Mouse (Mus musculus) brain, embryonic 14.5 days (tissue): ENCODE data around the gene Olfr205. TPM values are rescaled to one million over a fixed set of nuclear protein-coding genes. Genes with fewer than 3 reads are reported as not detected.
"Not testable (repeated sequence)": the region's sequence is repeated elsewhere in the genome, so short reads cannot be mapped to it uniquely, and the experiment has no call there.

ENCODE experiments used
- DNase-seq: peaks from one replicate; pipeline ENCODE4 v3.0.0-alpha.2; 2011; ENCODE audit warnings: low read depth
- CTCF ChIP-seq: fragments of 200-500 bp; IDR thresholded peaks from 2 replicates; pipeline ENCODE4 v1.5.1; 2012; ENCODE audit warnings: inconsistent platforms, mild to moderate bottlenecking, moderate library complexity, borderline replicate concordance; ENCODE audit not compliant: insufficient read depth, insufficient read length; ENCODE audit errors: extremely low read depth
- POLR2A ChIP-seq: fragments of 200-500 bp; IDR thresholded peaks from 2 replicates; pipeline ENCODE4 v1.6.1; 2012; ENCODE audit warnings: mild to moderate bottlenecking, inconsistent platforms, borderline replicate concordance; ENCODE audit not compliant: poor library complexity, insufficient read depth, insufficient read length, severe bottlenecking; ENCODE audit errors: extremely low read depth
- polyA plus RNA-seq: library from polyadenylated mRNA; depleted of rRNA; stranded (reverse); fragments of >200 nt; gene quantifications from 2 replicates; pipeline ENCODE4 v1.2.3, GENCODE M21; 2012; rRNA removed

Gene Olfr205
- not detected in 2 replicates for polyA plus RNA-seq

GRCm38 (mm10) chr16:59331038-59331437 lies at the start of gene Olfr205:
Olfr205 (minus strand) TSS chr16:59331138.
- DNase-seq = no peak

GRCm38 (mm10) chr16:59363893-59364292 lies 33.0 kb upstream of the Olfr205 start, which contains the start of gene Olfr209:
Olfr209 (minus strand) TSS chr16:59363993.
- TF ChIP-seq POLR2A (no peak), CTCF (no peak)
- DNase-seq = no peak

More at GRCm38 (mm10) chr16:59331038-59331437, at the start of gene Olfr205:
- TF ChIP-seq POLR2A (no peak), CTCF (no peak)

GRCm38 (mm10) chr16:59349146-59349545 lies 18.2 kb upstream of the Olfr205 start, which contains the start of gene Olfr206:
Olfr206 (minus strand) TSS chr16:59349246.
- TF ChIP-seq CTCF (no peak), POLR2A (no peak)
- no peak for DNase-seq

- DNase-seq = not testable (repeated sequence)
Observed at GRCm38 (mm10) chr16:59323262-59323661, 7.7 kb downstream of the Olfr205 start.

GRCm38 (mm10) chr16:59318148-59318547 lies 12.8 kb downstream of the Olfr205 start, which contains the start of gene Olfr204:
Olfr204 (minus strand) TSS chr16:59318248.
- TF ChIP-seq CTCF = no peak
- TF ChIP-seq POLR2A = no peak

GRCm38 (mm10) chr16:59298581-59298980 lies 32.4 kb downstream of the Olfr205 start, which contains the start of gene Olfr203:
Olfr203 (plus strand) TSS chr16:59298881.
- no peak for TF ChIP-seq CTCF
- no peak for TF ChIP-seq POLR2A
- no peak for DNase-seq

More at GRCm38 (mm10) chr16:59318148-59318547, 12.8 kb downstream of the Olfr205 start, which contains the start of gene Olfr204:
- no peak for DNase-seq

- DNase-seq = not testable (repeated sequence)
Observed at GRCm38 (mm10) chr16:59287576-59287975, 43.4 kb downstream of the Olfr205 start.

GRCm38 (mm10) chr16:59286693-59287092 lies 44.2 kb downstream of the Olfr205 start, which contains the start of gene Olfr202:
Olfr202 (minus strand) TSS chr16:59286793.
- DNase-seq = no peak
- no peak for TF ChIP-seq CTCF
- no peak for TF ChIP-seq POLR2A

- TF ChIP-seq CTCF (no peak), POLR2A (no peak)
- DNase-seq = no peak
Observed at GRCm38 (mm10) chr16:59283476-59283875, 47.5 kb downstream of the Olfr205 start.

- TF ChIP-seq CTCF (no peak), POLR2A (no peak)
- no peak for DNase-seq
Observed at GRCm38 (mm10) chr16:59280542-59280941, 50.4 kb downstream of the Olfr205 start.

Other genes starting within 250 kb of the Olfr205 start
- not detected in 2 replicates for gene Olfr191, start 241.3 kb downstream of the Olfr205 start, polyA plus RNA-seq
- gene Olfr193, start 219.3 kb downstream of the Olfr205 start, polyA plus RNA-seq = not detected in 2 replicates
- gene Olfr194, start 210.1 kb downstream of the Olfr205 start, polyA plus RNA-seq = not detected in 2 replicates
- not detected in 2 replicates for gene Olfr195, start 184.1 kb downstream of the Olfr205 start, polyA plus RNA-seq
- gene Olfr196, start 160.7 kb downstream of the Olfr205 start, polyA plus RNA-seq = not detected in 2 replicates
- gene Olfr198, start 127.6 kb downstream of the Olfr205 start, polyA plus RNA-seq = not detected in 2 replicates
- gene Olfr199, start 111.4 kb downstream of the Olfr205 start, polyA plus RNA-seq = not detected in 2 replicates
- gene Olfr201, start 58.5 kb downstream of the Olfr205 start, polyA plus RNA-seq = not detected in 2 replicates
- not detected in 2 replicates for gene Olfr202, start 44.3 kb downstream of the Olfr205 start, polyA plus RNA-seq
- not detected in 2 replicates for gene Olfr203, start 32.3 kb downstream of the Olfr205 start, polyA plus RNA-seq
- gene Olfr204, start 12.9 kb downstream of the Olfr205 start, polyA plus RNA-seq = not detected in 2 replicates
- gene Olfr206, start 18.1 kb upstream of the Olfr205 start, polyA plus RNA-seq = not detected in 2 replicates
- gene Olfr209, start 32.9 kb upstream of the Olfr205 start, polyA plus RNA-seq = not detected in 2 replicates
- 0.07 and 0.11 TPM in 2 replicates for gene Gabrr3, start 76.2 kb upstream of the Olfr205 start, polyA plus RNA-seq
- gene Riox2, start 140.6 kb upstream of the Olfr205 start, polyA plus RNA-seq = 5.8 and 7.8 TPM in 2 replicates